ENCODE assay signal across 17 mouse cellular contexts in the genomic region with DNA sequence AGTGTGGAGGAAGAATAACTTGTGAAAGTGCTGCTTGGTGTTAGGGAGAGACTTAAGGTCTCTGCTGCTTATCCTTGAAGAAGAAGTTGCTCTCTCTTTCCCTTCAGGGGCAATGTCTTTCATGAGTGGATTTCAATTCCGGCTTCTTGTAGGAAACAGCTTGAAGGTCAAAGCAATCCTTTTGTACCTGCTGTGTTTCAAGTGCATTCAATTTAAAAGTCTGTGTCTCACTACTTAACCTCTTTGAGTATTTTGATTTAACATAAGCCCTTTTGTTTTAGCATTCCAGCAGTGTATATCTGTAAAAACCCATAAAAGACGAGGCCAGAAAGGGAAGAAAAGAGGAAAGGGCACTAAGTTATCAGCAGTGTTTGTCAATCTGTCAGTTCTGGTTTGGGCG.
DNase-seq lines count a peak whose midpoint lies in the region.
"Had no signal": no experiment of that assay in that cellular context is flagged by ENCODE, and none has a peak within 500 bp of the region (broad histone marks: within the 10 kb centered on the region; RNA-seq: fewer than 3 reads in every experiment).

No protein-coding gene starts in this region.

- DNase-seq in heart, adult 11 months, result peak; percentile 8
- DNase-seq in heart, adult 18-20 months, result no peak
- DNase-seq in ES-CJ7 (ENCODE audit: low read depth, low spot score) (peak; percentile 64), R1 (ENCODE audit: low read depth, low spot score) (peak; percentile 82)
- DNase-seq in urinary bladder, adult 18-20 months (ENCODE audit: low spot score in 2 of 2), result no peak
- DNase-seq in thymus, postnatal 0 days (ENCODE audit: low spot score), result no peak
- DNase-seq: adrenal gland, adult 2 months; adrenal gland, postnatal 10 days; adrenal gland, postnatal 25 days; B cell, adult 2 months; cerebellum, adult 11 months; cerebellum, adult 18-20 months; cerebellum, adult 8-10 months; cerebellum, adult 9-11 months; cerebellum, postnatal 14 days; cerebellum, postnatal 36 days; embryo, embryonic 11 days had no signal

Comparison
In these comparisons a context has a peak if more than half of its experiments do, and no peak if none do; other contexts are left out.
1. DNase-seq: peak in heart, adult 11 months (single experiment), ES-CJ7 (single experiment) and R1 (single experiment); none in heart, adult 18-20 months (0 of 2), urinary bladder, adult 18-20 months (0 of 2) and thymus, postnatal 0 days (single experiment).